Mouse (Mus musculus) inflammation-experienced regulatory T-cells (primary cell): ENCODE data around the gene Sdsl. TPM values are rescaled to one million over a fixed set of nuclear protein-coding genes. Genes with fewer than 3 reads are reported as not detected.

Source experiments
- polyA plus RNA-seq, 2 experiments: library from polyadenylated mRNA; unstranded; fragments of 100-300 nt; shearing (Covaris generic); gene quantifications; one replicate each; pipeline ENCODE4 v1.2.1; 2017

Sdsl gene
- not detected for polyA plus RNA-seq

GRCm38 (mm10) chr5:120472770-120473169 lies at the start of gene Sdsl:
Gene Sdsl (minus strand): TSS chr5:120472810.

GRCm38 (mm10) chr5:120510982-120511642 lies 38.5 kb upstream of the Sdsl start, which contains the start of gene Slc8b1:
Gene Slc8b1 (plus strand): TSS chr5:120511168.

DNA sequence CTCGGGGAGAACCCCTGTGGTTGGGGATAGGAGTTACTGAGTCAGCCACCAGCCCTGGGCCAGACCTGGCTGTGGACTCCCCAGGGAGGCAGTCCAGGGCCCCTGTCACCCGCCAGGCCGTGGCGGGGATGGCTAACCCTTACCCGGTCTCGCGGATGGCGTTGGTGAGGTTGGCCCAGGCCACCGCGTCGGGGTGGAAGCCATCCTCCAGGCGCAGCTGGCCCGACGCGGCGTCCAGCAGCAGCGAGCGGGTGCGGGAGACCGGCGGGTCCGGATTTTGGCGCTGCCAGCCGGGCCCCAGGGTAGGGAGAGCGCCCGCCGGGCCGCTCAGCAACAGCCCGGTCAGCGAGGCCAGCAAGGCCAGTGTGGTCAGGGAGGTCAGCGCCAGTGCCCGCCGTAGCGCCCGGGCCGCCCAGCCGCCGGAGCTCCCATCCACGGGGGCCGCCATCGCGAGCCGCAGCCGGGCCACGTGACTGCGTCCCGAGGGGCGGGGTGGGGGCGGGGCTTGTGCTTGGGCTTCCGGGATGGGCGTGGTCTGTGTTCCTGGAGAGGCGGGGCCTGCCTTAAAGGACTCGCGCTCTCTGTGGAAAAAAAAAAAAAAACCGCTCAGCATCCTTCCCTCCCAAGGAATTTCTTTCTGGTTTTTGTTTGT lies 30.7 kb upstream of the Sdsl start, which contains the start of gene Plbd2:
Plbd2 (minus strand) TSS at position 482 of the 652 bp plus-strand sequence.

GRCm38 (mm10) chr5:120476296-120476695 lies 3.7 kb upstream of the Sdsl start, which contains the start of gene Sds:
Gene Sds (plus strand): TSS chr5:120476526.

DNA sequence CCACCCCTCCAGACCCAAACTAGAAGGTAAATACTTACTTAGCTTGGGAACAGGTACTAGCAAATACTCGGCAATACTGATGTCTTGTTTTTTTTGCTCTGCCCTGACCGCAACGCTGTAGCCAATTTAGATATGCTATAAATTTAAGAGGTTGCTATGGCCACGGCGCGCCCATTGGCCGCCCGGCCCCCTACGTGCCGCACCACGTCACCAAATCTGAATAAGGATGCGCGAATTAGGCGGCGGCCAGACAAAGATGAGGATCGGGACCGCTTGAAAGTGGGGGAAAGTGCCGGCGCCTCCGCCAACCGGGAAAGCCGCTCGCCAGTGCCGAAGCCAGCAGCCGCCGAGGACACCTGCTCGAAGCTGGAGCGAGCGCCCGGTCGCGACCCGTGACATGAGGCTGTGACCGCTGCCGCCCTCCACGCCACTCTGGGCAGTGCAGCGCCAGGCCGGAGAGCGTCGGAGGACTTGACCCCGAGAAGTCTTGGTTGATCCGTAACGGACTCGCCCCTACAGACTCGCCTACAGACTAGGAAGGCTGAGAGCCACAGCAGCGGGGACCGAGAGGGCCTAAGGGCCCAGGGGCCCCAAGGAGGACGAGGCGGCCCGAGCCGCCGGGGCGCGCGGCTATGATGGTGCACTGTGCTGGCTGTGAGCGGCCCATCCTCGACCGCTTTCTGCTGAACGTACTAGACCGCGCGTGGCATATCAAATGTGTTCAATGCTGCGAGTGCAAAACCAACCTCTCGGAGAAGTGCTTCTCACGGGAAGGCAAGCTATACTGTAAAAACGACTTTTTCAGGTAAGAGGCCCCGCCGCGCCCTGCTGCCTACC lies 40.7 kb downstream of the Sdsl start, which contains the start of gene Lhx5:
Lhx5 (plus strand) TSS at position 51 of the 837 bp plus-strand sequence.

Other genes starting within 250 kb of the Sdsl start
- 1 to 10 TPM in 1 of 2 experiments, under 1 TPM in 1; 0.30 to 1.4 TPM for gene Lhx5, start 41.1 kb downstream of the Sdsl start, polyA plus RNA-seq
- gene Sds, start 3.7 kb upstream of the Sdsl start, polyA plus RNA-seq = under 1 TPM in 1 of 2 experiments, not detected in 1; 0.93 TPM
- gene Plbd2, start 30.8 kb upstream of the Sdsl start, polyA plus RNA-seq = 10 to 100 TPM; 36.8 to 42.6 TPM
- 10 to 100 TPM; 11.6 to 16.9 TPM for gene Slc8b1, start 38.4 kb upstream of the Sdsl start, polyA plus RNA-seq
- gene Tpcn1, start 115.9 kb upstream of the Sdsl start, polyA plus RNA-seq = 10 to 100 TPM; 15.0 to 20.0 TPM
- under 1 TPM; 0.24 to 0.89 TPM for gene Iqcd, start 116.2 kb upstream of the Sdsl start, polyA plus RNA-seq
- gene Rita1, start 139.8 kb upstream of the Sdsl start, polyA plus RNA-seq = 1 to 10 TPM; 4.3 to 5.4 TPM
- gene Ddx54, start 139.9 kb upstream of the Sdsl start, polyA plus RNA-seq = 10 to 100 TPM; 61.0 to 81.8 TPM
- gene Cfap73, start 161.4 kb upstream of the Sdsl start, polyA plus RNA-seq = under 1 TPM in 1 of 2 experiments, not detected in 1; 0.51 TPM
- 10 to 100 TPM; 11.8 to 13.8 TPM for gene Rasal1, start 176.0 kb upstream of the Sdsl start, polyA plus RNA-seq
- gene Dtx1, start 239.1 kb upstream of the Sdsl start, polyA plus RNA-seq = 100 to 1,000 TPM; 178 to 347 TPM